Mouse (Mus musculus) activated CD4-positive, CD25-positive, alpha-beta regulatory T cell, adult 4 months (primary cell): ENCODE results near the gene Rab4b. TPM values are rescaled to one million over a fixed set of nuclear protein-coding genes. Genes with fewer than 3 reads are reported as not detected.

ENCODE experiments used
- ATAC-seq: one replicate; pipeline ENCODE4 v1.8.0; 2017
- polyA plus RNA-seq, 2 experiments: library from polyadenylated mRNA; unstranded; fragments of 100-300 nt; shearing (Covaris generic); gene quantifications; one replicate each; pipeline ENCODE4 v1.2.1; 2017

Rab4b gene
- polyA plus RNA-seq, 2 experiments from 2014 or later: 126 to 166 TPM

- ATAC-seq: no peak
Observed at GRCm38 (mm10) chr7:27182498-27182897, 3.8 kb upstream of the Rab4b start.

- ATAC-seq: no peak
Observed at GRCm38 (mm10) chr7:27180837-27181695, 2.4 kb upstream of the Rab4b start, which contains the start of the genes Gm21983 and Mia. Gene Gm21983, minus strand, starts transcription at chr7:27181086. Gene Mia, minus strand, starts transcription at chr7:27181157.

GRCm38 (mm10) chr7:27180036-27180435, 1.3 kb upstream of the Rab4b start:
- ATAC-seq: no peak

GRCm38 (mm10) chr7:27179217-27179918, 672 bp upstream of the Rab4b start:
- no peak for ATAC-seq

- ATAC-seq: peak; percentile 2
Observed at GRCm38 (mm10) chr7:27177942-27178323, 763 bp downstream of the Rab4b start.

DNA sequence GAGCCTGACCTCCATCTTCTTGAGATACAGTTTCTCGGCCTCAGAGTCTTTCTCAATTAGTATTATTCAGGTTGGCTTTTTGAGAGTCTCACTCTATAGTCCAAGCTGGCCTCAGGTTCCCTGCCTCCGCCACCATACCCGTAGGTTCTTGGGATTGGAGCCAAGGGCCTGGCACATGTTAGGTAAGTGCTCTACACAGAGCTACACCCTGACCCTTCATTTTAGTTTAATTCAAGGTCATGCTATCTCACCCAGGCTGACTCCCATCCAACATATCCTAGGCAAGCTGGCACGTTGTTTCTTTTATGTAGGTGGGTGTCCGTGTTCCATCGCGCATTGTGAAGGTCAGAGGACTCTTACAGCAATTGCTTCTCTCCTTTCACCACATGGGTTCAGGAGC, 3.8 kb downstream of the Rab4b start:
- ATAC-seq: no peak

- no peak for ATAC-seq
Observed at GRCm38 (mm10) chr7:27174496-27174895, 4.2 kb downstream of the Rab4b start.

DNA sequence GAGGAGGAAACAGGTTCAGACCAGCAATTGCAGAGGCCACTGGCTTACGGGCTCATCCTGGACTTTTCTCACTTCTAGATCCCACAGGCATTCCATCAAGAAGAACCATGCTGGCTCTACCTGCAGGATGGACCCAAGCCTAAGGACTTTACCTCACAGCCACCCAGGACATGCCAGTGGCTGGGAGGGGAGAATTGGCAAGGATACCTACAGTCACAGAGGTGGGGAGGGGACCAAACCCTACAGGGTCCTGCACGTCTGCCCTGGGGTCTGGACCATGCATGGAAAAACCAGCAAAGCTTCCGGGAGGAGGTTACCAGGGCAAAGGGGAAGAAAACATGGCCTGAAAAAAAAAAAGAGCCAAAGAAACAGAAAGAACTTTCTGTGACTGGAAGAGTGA, 7.7 kb downstream of the Rab4b start:
- no peak for ATAC-seq

DNA sequence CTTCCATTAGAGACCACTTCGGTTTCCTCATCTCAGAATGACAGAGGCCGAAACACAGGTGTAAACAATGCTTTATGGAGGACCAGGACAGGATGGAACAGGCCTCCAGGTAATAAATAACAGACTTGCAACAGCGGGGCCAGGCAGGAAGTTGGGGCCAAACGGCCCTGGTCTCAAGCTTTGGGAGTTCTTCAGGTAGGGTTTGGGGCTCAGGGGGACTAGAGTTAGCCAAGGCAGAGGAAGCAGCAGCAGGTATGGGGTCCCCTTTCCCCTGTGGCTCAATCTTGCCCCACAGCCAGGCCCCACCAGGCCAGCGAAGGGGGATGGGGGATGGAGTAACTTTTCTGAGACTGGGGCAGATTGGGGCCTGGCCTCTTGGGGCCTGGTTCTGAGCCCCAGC, 10.3 kb downstream of the Rab4b start:
- no peak for ATAC-seq

DNA sequence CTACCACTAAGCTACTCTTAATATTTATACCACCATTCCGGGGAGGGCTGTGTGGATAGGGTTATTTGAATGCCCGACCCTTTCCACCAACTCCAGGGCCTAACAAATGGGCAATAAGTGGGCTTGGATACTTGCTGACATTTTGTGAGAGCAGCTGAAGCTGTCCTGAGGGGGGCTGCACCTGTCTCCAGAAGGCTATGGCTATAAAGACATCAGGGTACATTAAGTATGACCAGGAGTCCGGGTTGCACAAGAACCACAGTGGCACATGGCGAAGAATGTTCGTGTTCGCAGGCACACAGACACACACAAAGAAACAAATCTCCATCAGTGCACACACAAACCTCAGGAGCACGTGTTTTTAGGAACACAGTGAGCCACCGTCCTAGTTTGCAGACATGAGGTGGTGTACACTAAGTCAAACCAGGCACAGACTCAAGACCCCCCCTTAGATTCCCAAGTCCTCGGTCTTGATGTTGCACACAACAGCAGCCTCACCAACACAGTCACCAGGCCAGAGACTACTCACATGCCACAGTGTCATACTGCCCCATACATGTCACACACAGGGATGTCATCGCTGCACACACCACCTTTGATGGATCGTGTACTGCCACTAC, 11.1 kb downstream of the Rab4b start:
- ATAC-seq: no peak

DNA sequence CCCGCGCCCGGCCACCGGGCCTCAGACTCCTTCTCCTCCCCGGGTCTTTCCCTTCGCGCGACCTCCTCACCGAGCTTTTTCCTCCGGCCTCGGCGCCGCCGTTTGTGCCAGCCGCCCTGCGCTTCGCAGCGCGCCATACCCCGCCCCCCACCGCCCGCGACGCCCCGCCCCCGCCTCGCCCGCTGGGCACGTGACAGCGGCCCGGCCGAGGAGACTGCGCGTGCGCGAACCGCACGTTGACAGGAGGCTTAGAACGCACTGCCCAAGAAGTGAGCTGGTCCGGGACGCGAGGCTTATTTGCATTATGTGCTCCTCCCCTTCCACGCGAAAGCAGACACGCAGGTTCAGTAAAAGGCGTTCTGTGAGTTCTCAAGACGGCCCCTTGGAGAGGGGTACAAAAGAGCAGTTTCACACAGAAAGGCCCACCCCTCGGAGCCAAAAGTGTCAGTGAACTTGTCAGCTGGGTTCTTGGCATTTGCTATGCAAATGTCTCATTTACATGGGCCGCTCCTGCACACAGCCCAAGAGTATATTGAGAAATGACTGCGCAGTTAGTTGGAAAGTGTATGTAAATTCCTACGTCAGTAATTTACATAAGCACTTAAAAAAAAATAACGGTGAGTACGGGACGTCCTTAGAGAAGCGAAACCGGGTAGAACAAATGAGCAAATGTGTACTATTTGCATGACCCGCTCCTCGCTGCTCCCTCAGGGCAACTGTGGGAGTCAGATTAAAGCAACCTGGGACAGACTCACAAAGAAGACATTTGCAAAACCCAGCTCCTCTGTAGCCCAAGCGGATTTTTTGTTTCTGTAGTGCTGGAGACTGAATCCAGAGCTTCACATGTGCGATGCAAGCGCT, 11.9 kb downstream of the Rab4b start, which contains the start of gene Egln2:
Egln2 (minus strand) TSS at position 189 of the 861 bp plus-strand sequence.
- ATAC-seq: peak; percentile 83

GRCm38 (mm10) chr7:27166229-27166613, 12.5 kb downstream of the Rab4b start:
- peak; percentile 26 for ATAC-seq

- ATAC-seq: no peak
Observed at GRCm38 (mm10) chr7:27165696-27166095, 13.0 kb downstream of the Rab4b start.

- no peak for ATAC-seq
Observed at GRCm38 (mm10) chr7:27165007-27165655, 13.6 kb downstream of the Rab4b start.

DNA sequence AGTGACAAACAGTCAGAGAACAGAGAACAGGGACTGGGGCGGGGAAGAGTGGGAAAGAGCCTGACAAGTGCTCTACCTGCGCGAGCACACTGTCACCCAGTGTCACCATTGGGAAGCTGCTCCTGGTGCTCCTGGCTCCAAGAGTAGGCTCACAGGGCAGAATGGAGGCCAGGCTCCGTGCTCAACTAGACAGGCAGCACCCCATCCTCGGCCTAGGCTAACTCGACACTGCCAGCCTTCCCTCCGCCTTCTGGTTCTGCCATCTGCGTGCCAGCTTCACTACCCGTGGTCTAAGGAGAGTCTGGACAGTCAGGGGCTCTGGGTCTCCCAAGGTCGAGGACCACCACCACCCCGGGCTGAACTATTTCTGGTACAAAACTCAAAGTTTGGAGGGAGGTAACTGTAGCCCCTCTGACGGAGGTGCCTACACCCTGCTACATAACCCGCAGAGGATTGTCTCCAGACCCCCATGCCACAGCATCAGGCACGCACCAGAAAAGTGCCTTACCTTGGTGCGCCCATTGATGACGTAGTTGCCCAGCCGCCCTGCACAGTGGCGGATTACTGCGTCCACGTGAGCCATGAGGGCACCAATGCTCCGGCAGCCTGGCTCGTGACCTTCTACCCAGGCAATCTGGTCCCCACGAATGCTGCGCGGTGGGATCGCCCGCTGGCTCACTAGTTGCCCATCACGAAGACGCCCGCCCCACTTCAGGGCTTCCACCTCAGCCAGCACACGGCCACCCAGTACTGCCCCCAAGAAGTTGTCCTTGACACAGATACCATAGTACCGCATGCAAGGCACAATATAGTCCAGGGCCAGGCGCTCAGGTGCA, 14.4 kb downstream of the Rab4b start:
- no peak for ATAC-seq

DNA sequence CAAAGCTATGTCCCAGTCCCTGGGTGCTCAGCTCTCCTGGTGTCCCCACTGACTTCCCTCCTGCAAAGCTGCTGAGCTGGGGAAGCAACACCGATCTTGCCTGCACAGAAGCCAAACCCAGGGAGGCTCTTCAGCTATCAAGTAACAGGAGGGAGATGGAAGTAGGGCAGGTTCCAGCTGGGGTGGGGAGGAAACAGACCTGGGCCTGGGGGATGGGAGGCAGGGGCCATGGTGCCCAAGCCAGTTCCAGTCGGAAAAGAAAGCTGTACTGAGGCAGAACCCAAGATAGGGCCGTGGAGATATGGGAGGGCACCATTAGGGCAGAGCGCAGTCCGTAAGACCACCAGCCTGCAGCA, 15.3 kb downstream of the Rab4b start:
- ATAC-seq: no peak

DNA sequence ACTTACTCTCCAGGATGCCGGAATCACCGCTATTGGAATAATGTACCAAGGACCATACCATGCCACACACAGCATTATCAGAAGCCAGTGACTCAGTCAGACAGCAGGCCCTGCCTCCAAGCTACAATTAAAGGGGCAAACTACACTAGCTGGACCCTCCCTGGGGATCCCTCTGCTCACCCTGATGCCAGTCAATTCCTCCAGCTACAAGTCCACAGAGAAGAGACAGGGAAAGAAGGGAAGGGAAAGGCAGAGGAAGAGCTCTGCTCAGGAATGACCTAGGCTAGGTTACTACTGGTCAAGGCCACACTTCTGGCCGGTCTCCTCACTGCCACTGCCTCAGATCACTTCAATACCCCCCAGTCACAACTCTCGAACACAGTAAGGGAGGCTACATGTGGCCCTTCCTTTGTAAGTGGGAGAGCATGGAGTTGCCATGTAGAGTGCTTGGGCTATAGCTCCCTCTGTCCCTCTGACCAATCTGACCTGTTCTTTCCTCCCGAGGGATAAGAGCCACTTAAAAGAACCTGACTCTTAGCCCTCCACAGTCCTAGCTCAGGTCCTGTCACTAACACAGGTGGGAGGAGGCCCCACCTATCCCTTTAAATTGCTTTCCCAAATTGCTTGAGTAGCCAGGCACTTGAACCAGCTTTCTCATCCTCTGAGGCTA, 15.8 kb downstream of the Rab4b start:
- no peak for ATAC-seq

DNA sequence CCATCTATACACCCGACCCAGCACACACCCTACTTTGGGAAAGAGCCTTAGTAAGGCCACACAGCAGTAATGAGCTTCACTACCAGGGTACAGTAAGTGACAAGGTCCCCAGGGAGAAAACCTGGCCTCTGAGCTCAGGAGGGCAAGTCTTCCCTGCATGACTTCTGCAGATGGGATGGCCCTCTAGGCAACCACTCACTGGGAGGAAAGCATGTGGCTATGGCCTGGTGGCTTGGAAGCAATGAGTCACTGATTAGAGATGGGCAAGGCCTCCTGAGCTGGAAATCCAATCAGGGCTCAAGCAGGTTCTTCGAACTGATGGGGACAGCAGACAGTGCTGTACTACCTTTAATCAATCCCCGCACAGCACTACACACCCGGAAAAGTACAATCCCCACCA, 17.0 kb downstream of the Rab4b start:
- ATAC-seq: no peak

- no peak for ATAC-seq
Observed at GRCm38 (mm10) chr7:27160921-27161320, 17.8 kb downstream of the Rab4b start.

DNA sequence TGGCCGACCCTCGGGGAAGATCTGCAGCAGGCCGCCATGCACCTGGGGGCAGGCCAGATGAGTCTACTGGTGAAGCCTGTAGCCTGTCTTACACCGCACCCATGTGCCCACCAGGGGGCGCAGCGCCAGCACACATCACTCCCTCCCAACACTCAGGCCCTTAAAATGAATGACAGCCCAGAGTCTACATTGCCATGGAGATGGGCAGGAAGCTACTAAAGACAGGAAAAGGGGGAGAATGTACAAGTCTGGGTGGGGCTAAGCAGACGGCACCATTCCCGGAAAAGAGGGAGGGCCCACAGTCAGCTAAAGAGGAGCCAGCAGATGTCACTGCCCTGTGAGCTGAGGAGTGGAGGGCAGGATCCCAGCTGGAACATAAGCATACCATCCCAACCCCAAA, 18.8 kb downstream of the Rab4b start:
- peak; percentile 90 for ATAC-seq
